Mouse (Mus musculus) adrenal gland, postnatal 10 days (tissue): ENCODE results near the gene Rasgrp3. TPM values are rescaled to one million over a fixed set of nuclear protein-coding genes. Genes with fewer than 3 reads are reported as not detected.

ENCODE experiments used
- DNase-seq: peaks from one replicate; pipeline ENCODE4 v3.0.0; 2021; ENCODE audit warnings: mixed read lengths
- total RNA-seq, 2 experiments: library from RNA; stranded (reverse); gene quantifications; 2 replicates each; pipeline ENCODE4 v1.2.3; 2021

Rasgrp3 gene
- total RNA-seq, 2 experiments from 2014 or later: 26.3 to 38.6 TPM

- DNase-seq: no peak
These were observed 103.4 kb downstream of the Rasgrp3 start for GRCm38 (mm10) chr17:75539130-75539529.

GRCm38 (mm10) chr17:75539841-75540240 is 104.1 kb downstream of the Rasgrp3 start:
- no peak for DNase-seq

- DNase-seq: no peak
These were observed 107.7 kb downstream of the Rasgrp3 start for GRCm38 (mm10) chr17:75543434-75543833.

- DNase-seq: peak; percentile 43
These were observed 108.6 kb downstream of the Rasgrp3 start for GRCm38 (mm10) chr17:75544262-75544661.

- DNase-seq: peak; percentile 19
These were observed 115.2 kb downstream of the Rasgrp3 start for GRCm38 (mm10) chr17:75550771-75551413.

GRCm38 (mm10) chr17:75551512-75552400 is 116.1 kb downstream of the Rasgrp3 start, which contains the start of gene Fam98a:
TSS of gene Fam98a (minus strand) at chr17:75551946.
- peak; percentile 99 for DNase-seq

- no peak for DNase-seq
These were observed 121.3 kb downstream of the Rasgrp3 start for GRCm38 (mm10) chr17:75557031-75557430.

GRCm38 (mm10) chr17:75558041-75558440 is 122.3 kb downstream of the Rasgrp3 start:
- DNase-seq: no peak

GRCm38 (mm10) chr17:75575608-75576007 is 139.9 kb downstream of the Rasgrp3 start:
- no peak for DNase-seq

Other genes with a start within 250 kb of the Rasgrp3 start
- 10 to 100 TPM; 24.8 to 32.8 TPM for gene Fam98a, start 116.0 kb downstream of the Rasgrp3 start, total RNA-seq